Mouse (Mus musculus): ENCODE measurements around the gene Plcl1. TPM values are rescaled to one million over a fixed set of nuclear protein-coding genes. Genes with fewer than 3 reads are reported as not detected.

Plcl1 gene
- total RNA-seq, 2 experiments from 2014 or later, result 4.1 to 4.8 TPM

- no peak for DNase-seq
Measured at GRCm38 (mm10) chr1:55612759-55613328, 207.1 kb downstream of the Plcl1 start.

GRCm38 (mm10) chr1:55617857-55618256, 212.1 kb downstream of the Plcl1 start:
- no peak for DNase-seq

GRCm38 (mm10) chr1:55618617-55619286, 213.0 kb downstream of the Plcl1 start:
- peak; percentile 24 to 62 for DNase-seq

GRCm38 (mm10) chr1:55631496-55631895, 225.8 kb downstream of the Plcl1 start:
- DNase-seq, result no peak

GRCm38 (mm10) chr1:55632024-55632423, 226.3 kb downstream of the Plcl1 start:
- DNase-seq, result no peak

GRCm38 (mm10) chr1:55633326-55633725, 227.6 kb downstream of the Plcl1 start:
- no peak for DNase-seq

GRCm38 (mm10) chr1:55659518-55660210, 253.9 kb downstream of the Plcl1 start:
- DNase-seq, result no peak

- DNase-seq, result no peak
Measured at GRCm38 (mm10) chr1:55661381-55661780, 255.7 kb downstream of the Plcl1 start.

- no peak for DNase-seq
Measured at GRCm38 (mm10) chr1:55665137-55665827, 259.6 kb downstream of the Plcl1 start.

GRCm38 (mm10) chr1:55665828-55666673, 260.3 kb downstream of the Plcl1 start:
- peak; percentile 8 to 18 for DNase-seq

GRCm38 (mm10) chr1:55666798-55667197, 261.1 kb downstream of the Plcl1 start:
- DNase-seq, result no peak

GRCm38 (mm10) chr1:55668622-55669237, 263.0 kb downstream of the Plcl1 start:
- DNase-seq, result no peak

- no peak for DNase-seq
Measured at GRCm38 (mm10) chr1:55682676-55683075, 277.0 kb downstream of the Plcl1 start.

- no peak for DNase-seq
Measured at GRCm38 (mm10) chr1:55686261-55686660, 280.5 kb downstream of the Plcl1 start.

GRCm38 (mm10) chr1:55693636-55694220, 288.0 kb downstream of the Plcl1 start:
- DNase-seq, result peak in 1 of 2 experiments; percentile 18

- DNase-seq, result no peak
Measured at GRCm38 (mm10) chr1:55696206-55696605, 290.5 kb downstream of the Plcl1 start.

- no peak for DNase-seq
Measured at GRCm38 (mm10) chr1:55699393-55699970, 293.8 kb downstream of the Plcl1 start.

- no peak for DNase-seq
Measured at GRCm38 (mm10) chr1:55700016-55700415, 294.3 kb downstream of the Plcl1 start.

- DNase-seq, result no peak
Measured at GRCm38 (mm10) chr1:55700726-55701125, 295.0 kb downstream of the Plcl1 start.

GRCm38 (mm10) chr1:55701601-55702000, 295.9 kb downstream of the Plcl1 start:
- no peak for DNase-seq

GRCm38 (mm10) chr1:55702106-55702505, 296.4 kb downstream of the Plcl1 start:
- DNase-seq, result no peak
